Mouse (Mus musculus) gonadal fat pad, adult 2 months (tissue): ENCODE measurements around the gene Fam76a. TPM values are rescaled to one million over a fixed set of nuclear protein-coding genes. Genes with fewer than 3 reads are reported as not detected.

ENCODE experiments used
- DNase-seq: peaks from one replicate; pipeline ENCODE4 v3.0.0-alpha.2; 2012; ENCODE audit warnings: low read depth
- polyA plus RNA-seq: library from polyadenylated mRNA; depleted of rRNA; stranded (reverse); fragments of >200 nt; gene quantifications from 2 replicates; pipeline ENCODE4 v1.2.3, GENCODE M21; 2012; rRNA removed

The Fam76a gene
- polyA plus RNA-seq = 14.7 TPM in 2 replicates

GRCm38 (mm10) chr4:132922558-132923008 lies at the start of gene Fam76a:
Gene Fam76a, minus strand, starts transcription at chr4:132922558.
- peak; percentile 94 for DNase-seq

- DNase-seq = no peak
These were observed 49.7 kb upstream of the Fam76a start for GRCm38 (mm10) chr4:132972101-132972500.

- DNase-seq = no peak
These were observed 49.2 kb upstream of the Fam76a start for GRCm38 (mm10) chr4:132971601-132972000.

GRCm38 (mm10) chr4:132968105-132968938 lies 46.0 kb upstream of the Fam76a start:
- no peak for DNase-seq

- DNase-seq = no peak
These were observed 42.1 kb upstream of the Fam76a start for GRCm38 (mm10) chr4:132964473-132964872.

GRCm38 (mm10) chr4:132964064-132964463 lies 41.7 kb upstream of the Fam76a start:
- no peak for DNase-seq

GRCm38 (mm10) chr4:132963436-132963835 lies 41.1 kb upstream of the Fam76a start:
- no peak for DNase-seq

- DNase-seq = no peak
These were observed 40.3 kb upstream of the Fam76a start for GRCm38 (mm10) chr4:132962628-132963027.

- DNase-seq = no peak
These were observed 39.5 kb upstream of the Fam76a start for GRCm38 (mm10) chr4:132961866-132962265.

GRCm38 (mm10) chr4:132960864-132961639 lies 38.7 kb upstream of the Fam76a start:
- DNase-seq = no peak

- DNase-seq = no peak
These were observed 38.0 kb upstream of the Fam76a start for GRCm38 (mm10) chr4:132960313-132960712.

- no peak for DNase-seq
These were observed 37.3 kb upstream of the Fam76a start for GRCm38 (mm10) chr4:132959679-132960045.

- no peak for DNase-seq
These were observed 36.7 kb upstream of the Fam76a start for GRCm38 (mm10) chr4:132958741-132959678.

- no peak for DNase-seq
These were observed 33.0 kb upstream of the Fam76a start for GRCm38 (mm10) chr4:132955395-132955791.

GRCm38 (mm10) chr4:132954530-132955394 lies 32.4 kb upstream of the Fam76a start:
- DNase-seq = no peak

GRCm38 (mm10) chr4:132950999-132951398 lies 28.6 kb upstream of the Fam76a start:
- no peak for DNase-seq

GRCm38 (mm10) chr4:132949882-132950532 lies 27.6 kb upstream of the Fam76a start:
- no peak for DNase-seq

- no peak for DNase-seq
These were observed 24.0 kb upstream of the Fam76a start for GRCm38 (mm10) chr4:132946047-132947001.
